Mouse (Mus musculus) liver, postnatal 0 days (tissue): ENCODE measurements around the gene Slc17a8. TPM values are rescaled to one million over a fixed set of nuclear protein-coding genes. Genes with fewer than 3 reads are reported as not detected.

ENCODE experiments used
- ATAC-seq: fragments of 200-750 bp; cut with Nextera tagmentation; 2 replicates; pipeline ENCODE4 v1.8.0; 2017; ENCODE audit warnings: mild to moderate bottlenecking, moderate library complexity
- DNase-seq: peaks from one replicate; pipeline ENCODE4 v3.0.0-alpha.2; 2016
- H3K27ac ChIP-seq: fragments of 300-500 bp; sonication (generic); 2 replicates; pipeline ENCODE4 v1.5.1; 2014; ENCODE audit warnings: antibody characterized with exemption, moderate library complexity, mild to moderate bottlenecking, low read depth
- H3K27me3 ChIP-seq: fragments of 300-500 bp; sonication (generic); 2 replicates; pipeline ENCODE4 v1.6.1; 2014; ENCODE audit warnings: low read length, control low read depth, mixed read lengths; ENCODE audit not compliant: insufficient read depth
- H3K36me3 ChIP-seq: fragments of 300-500 bp; sonication (generic); replicated peaks from 2 replicates; pipeline ENCODE4 v1.6.1; 2014; ENCODE audit warnings: mild to moderate bottlenecking, control low read depth, low read length, moderate library complexity, mixed read lengths; ENCODE audit not compliant: insufficient read depth
- H3K4me1 ChIP-seq: fragments of 300-500 bp; sonication (generic); 2 replicates; pipeline ENCODE4 v1.6.1; 2014; ENCODE audit warnings: antibody characterized with exemption, mild to moderate bottlenecking, control low read depth; ENCODE audit not compliant: insufficient read depth
- H3K4me2 ChIP-seq: fragments of 300-500 bp; sonication (generic); 2 replicates; pipeline ENCODE4 v1.6.1; 2014; ENCODE audit warnings: low read depth, mild to moderate bottlenecking, low read length, moderate library complexity, mixed read lengths
- H3K4me3 ChIP-seq: fragments of 300-500 bp; sonication (generic); 2 replicates; pipeline ENCODE4 v1.5.1; 2014; ENCODE audit warnings: low read depth, low read length
- H3K9ac ChIP-seq: fragments of 300-500 bp; sonication (generic); replicated peaks from 2 replicates; pipeline ENCODE4 v1.6.1; 2014; ENCODE audit warnings: mild to moderate bottlenecking, moderate library complexity
- H3K9me3 ChIP-seq: fragments of 300-500 bp; sonication (generic); 2 replicates; pipeline ENCODE4 v1.6.1; 2016; ENCODE audit warnings: mild to moderate bottlenecking, control low read depth, low read length, mixed read lengths
- CTCF ChIP-seq: sonication (generic); IDR thresholded peaks from 2 replicates; pipeline ENCODE4 v1.5.1; 2016; ENCODE audit warnings: antibody characterized with exemption, low read depth
- EP300 ChIP-seq: IDR thresholded peaks from 2 replicates; pipeline ENCODE4 v1.6.1; 2016; ENCODE audit warnings: antibody characterized with exemption, low read depth, mild to moderate bottlenecking
- WGBS: fragments of 180-500 bp; shearing (Covaris S2); extraction: QIAGEN DNeasy Blood & Tissue Kit; methylation state at CpG from one replicate; pipeline ENCODE4 v1.1.7; 2014; ENCODE audit not compliant: insufficient replicate concordance; 5-methylcytosine and 5-hydroxymethylcytosine counted together
- polyA plus RNA-seq: library from polyadenylated mRNA; unstranded; fragments of >200 nt; fragmentation: Nextera tagmentation; extraction: Ambion mirVana; gene quantifications from 2 replicates; pipeline ENCODE4 v1.2.1, GENCODE M21; 2015

The Slc17a8 gene
- polyA plus RNA-seq, 1 experiment from 2014 or later = 0.11 TPM

- 83% methylated on average over 5 of the region's 5 CpGs for WGBS
- no peaks in the 10 kb centered on the region for H3K9me3 ChIP-seq
- TF ChIP-seq EP300 = no peak
- TF ChIP-seq CTCF = no peak
- H3K4me2 ChIP-seq = no peak overlapping the region
- DNase-seq (no peak), ATAC-seq (no peak)
- no peak overlapping the region for H3K9ac ChIP-seq
- H3K27ac ChIP-seq = no peak overlapping the region
- peaks cover 14% of the 10 kb centered on the region for H3K4me1 ChIP-seq
- no peaks in the 10 kb centered on the region for H3K36me3 ChIP-seq
- H3K27me3 ChIP-seq = no peaks in the 10 kb centered on the region
- no peak overlapping the region for H3K4me3 ChIP-seq
Measured at GRCm38 (mm10) chr10:89595935-89596334, 25.1 kb downstream of the Slc17a8 start.

GRCm38 (mm10) chr10:89595514-89595913 lies 25.5 kb downstream of the Slc17a8 start:
- 28% methylated on average over 1 of the region's 1 CpGs for WGBS
- DNase-seq (no peak), ATAC-seq (no peak)
- H3K4me3 ChIP-seq = no peak overlapping the region
- H3K4me2 ChIP-seq = no peak overlapping the region
- no peaks in the 10 kb centered on the region for H3K27me3 ChIP-seq
- H3K36me3 ChIP-seq = no peaks in the 10 kb centered on the region
- no peak overlapping the region for H3K27ac ChIP-seq
- peaks cover 14% of the 10 kb centered on the region for H3K4me1 ChIP-seq
- H3K9ac ChIP-seq = no peak overlapping the region
- no peak for TF ChIP-seq CTCF
- H3K9me3 ChIP-seq = no peaks in the 10 kb centered on the region

GRCm38 (mm10) chr10:89594309-89594708 lies 26.7 kb downstream of the Slc17a8 start:
- ATAC-seq (no peak), DNase-seq (no peak)
- WGBS = 46% methylated on average over 4 of the region's 4 CpGs
- peaks cover 14% of the 10 kb centered on the region for H3K4me1 ChIP-seq
- H3K4me3 ChIP-seq = no peak overlapping the region
- no peaks in the 10 kb centered on the region for H3K9me3 ChIP-seq
- no peak overlapping the region for H3K27ac ChIP-seq
- no peaks in the 10 kb centered on the region for H3K27me3 ChIP-seq
- H3K9ac ChIP-seq = no peak overlapping the region
- H3K4me2 ChIP-seq = no peak overlapping the region
- no peaks in the 10 kb centered on the region for H3K36me3 ChIP-seq
- TF ChIP-seq CTCF = no peak
- TF ChIP-seq EP300 = no peak; the same call in 1 of the 2 replicates

GRCm38 (mm10) chr10:89592797-89593196 lies 28.3 kb downstream of the Slc17a8 start:
- Histone ChIP-seq H3K36me3 (no peaks in the 10 kb centered on the region), H3K27ac (no peak overlapping the region), H3K4me2 (no peak overlapping the region), H3K9me3 (no peaks in the 10 kb centered on the region), H3K4me1 (peaks cover 14% of the 10 kb centered on the region), H3K9ac (no peak overlapping the region), H3K27me3 (no peaks in the 10 kb centered on the region), H3K4me3 (no peak overlapping the region)
- ATAC-seq (no peak), DNase-seq (no peak)
- WGBS = 62% methylated on average over 4 of the region's 4 CpGs
- TF ChIP-seq CTCF = no peak
- no peak for TF ChIP-seq EP300

- no peaks in the 10 kb centered on the region for H3K27me3 ChIP-seq
- H3K36me3 ChIP-seq = no peaks in the 10 kb centered on the region
- ATAC-seq (no peak), DNase-seq (no peak)
- 95% methylated on average over 1 of the region's 1 CpGs for WGBS
- H3K4me3 ChIP-seq = no peak overlapping the region
- H3K9me3 ChIP-seq = no peaks in the 10 kb centered on the region; the same call in 1 of the 2 replicates
- peaks cover 10% of the 10 kb centered on the region for H3K4me1 ChIP-seq
- no peak overlapping the region for H3K4me2 ChIP-seq
- no peak overlapping the region for H3K9ac ChIP-seq
- no peak for TF ChIP-seq EP300
- no peak for TF ChIP-seq CTCF
- no peak overlapping the region for H3K27ac ChIP-seq
Measured at GRCm38 (mm10) chr10:89589877-89590276, 31.2 kb downstream of the Slc17a8 start.

- Histone ChIP-seq H3K36me3 (no peaks in the 10 kb centered on the region), H3K9me3 (no peaks in the 10 kb centered on the region; the same call in 1 of the 2 replicates), H3K4me1 (peaks cover 1% of the 10 kb centered on the region; the same call in 1 of the 2 replicates), H3K9ac (no peak overlapping the region), H3K4me2 (no peak overlapping the region), H3K4me3 (no peak overlapping the region), H3K27me3 (no peaks in the 10 kb centered on the region), H3K27ac (no peak overlapping the region)
- DNase-seq (no peak), ATAC-seq (no peak)
- no peak for TF ChIP-seq CTCF
- no peak for TF ChIP-seq EP300
- WGBS = 84% methylated on average over 1 of the region's 1 CpGs
Measured at GRCm38 (mm10) chr10:89588708-89589107, 32.3 kb downstream of the Slc17a8 start.

GRCm38 (mm10) chr10:89584709-89585108 lies 36.3 kb downstream of the Slc17a8 start:
- no peak overlapping the region for H3K4me3 ChIP-seq
- TF ChIP-seq CTCF (no peak), EP300 (no peak)
- WGBS = 77% methylated on average over 4 of the region's 4 CpGs
- H3K4me1 ChIP-seq = no peaks in the 10 kb centered on the region
- no peaks in the 10 kb centered on the region; the same call in 1 of the 2 replicates for H3K9me3 ChIP-seq
- H3K36me3 ChIP-seq = no peaks in the 10 kb centered on the region
- DNase-seq = no peak
- no peak for ATAC-seq
- no peaks in the 10 kb centered on the region for H3K27me3 ChIP-seq
- no peak overlapping the region for H3K9ac ChIP-seq
- H3K4me2 ChIP-seq = no peak overlapping the region
- no peak overlapping the region for H3K27ac ChIP-seq
